Mouse (Mus musculus): ENCODE results near the gene Gm9964. TPM values are rescaled to one million over a fixed set of nuclear protein-coding genes. Genes with fewer than 3 reads are reported as not detected.

The Gm9964 gene
- polyA plus RNA-seq, 1 experiment from 2014 or later: not detected

GRCm38 (mm10) chr11:79290473-79290872 lies 6.2 kb downstream of the Gm9964 start:
- no peaks in the 10 kb centered on the region for H3K36me3 ChIP-seq (ENCODE audit: control insufficient read depth, insufficient read depth, low read length)
- peak overlapping the region; percentile 56; the same call in 1 of the 2 replicates for H3K27ac ChIP-seq (ENCODE audit: low read depth, low read length)

GRCm38 (mm10) chr11:79288913-79289640 lies 7.6 kb downstream of the Gm9964 start:
- peaks cover 49% of the 10 kb centered on the region for H3K4me1 ChIP-seq (ENCODE audit: control insufficient read depth, insufficient read depth, low read length)
- H3K4me2 ChIP-seq (replicated peaks; ENCODE audit: low read depth, low read length): no peak overlapping the region
- H3K36me3 ChIP-seq (ENCODE audit: control insufficient read depth, insufficient read depth, low read length): no peaks in the 10 kb centered on the region
- 73% methylated on average over 5 of the region's 5 CpGs for WGBS
- ATAC-seq (ENCODE audit: low FRiP score, low TSS enrichment): no peak
- no peaks in the 10 kb centered on the region for H3K9me3 ChIP-seq (ENCODE audit: control insufficient read depth, low read length)
- no peak overlapping the region for H3K9ac ChIP-seq (ENCODE audit: low read depth, low read length)
- peak overlapping the region; percentile 70 for H3K27ac ChIP-seq (ENCODE audit: low read depth, low read length)
- no peaks in the 10 kb centered on the region for H3K27me3 ChIP-seq (ENCODE audit: control insufficient read depth, insufficient read depth, low read length)
- no peak overlapping the region for H3K4me3 ChIP-seq (ENCODE audit: low read length)

More at GRCm38 (mm10) chr11:79290473-79290872, 6.2 kb downstream of the Gm9964 start:
- no peaks in the 10 kb centered on the region for H3K9me3 ChIP-seq (ENCODE audit: control insufficient read depth, low read length)
- 50% methylated on average over 2 of the region's 2 CpGs for WGBS
- H3K4me1 ChIP-seq (ENCODE audit: control insufficient read depth, insufficient read depth, low read length): peaks cover 49% of the 10 kb centered on the region
- no peak overlapping the region for H3K4me2 ChIP-seq (replicated peaks; ENCODE audit: low read depth, low read length)
- H3K9ac ChIP-seq (ENCODE audit: low read depth, low read length): no peak overlapping the region
- H3K4me3 ChIP-seq (ENCODE audit: low read length): no peak overlapping the region
- ATAC-seq (ENCODE audit: low FRiP score, low TSS enrichment): no peak
- H3K27me3 ChIP-seq (ENCODE audit: control insufficient read depth, insufficient read depth, low read length): no peaks in the 10 kb centered on the region

- Histone ChIP-seq H3K27ac (ENCODE audit: low read depth, low read length) (peak overlapping the region; percentile 70), H3K4me1 (ENCODE audit: control insufficient read depth, insufficient read depth, low read length) (peaks cover 45% of the 10 kb centered on the region), H3K4me2 (replicated peaks; ENCODE audit: low read depth, low read length) (no peak overlapping the region), H3K36me3 (ENCODE audit: control insufficient read depth, insufficient read depth, low read length) (no peaks in the 10 kb centered on the region), H3K9me3 (ENCODE audit: control insufficient read depth, low read length) (no peaks in the 10 kb centered on the region), H3K9ac (ENCODE audit: low read depth, low read length) (no peak overlapping the region), H3K27me3 (ENCODE audit: control insufficient read depth, insufficient read depth, low read length) (no peaks in the 10 kb centered on the region), H3K4me3 (ENCODE audit: low read length) (no peak overlapping the region)
- ATAC-seq (ENCODE audit: low FRiP score, low TSS enrichment): peak; percentile 84
- 12% methylated on average over 7 of the region's 7 CpGs for WGBS
These were observed 8.3 kb downstream of the Gm9964 start for GRCm38 (mm10) chr11:79288278-79288843.

- no peaks in the 10 kb centered on the region for H3K27me3 ChIP-seq (ENCODE audit: control insufficient read depth, insufficient read depth, low read length)
- H3K9me3 ChIP-seq (ENCODE audit: control insufficient read depth, low read length): no peaks in the 10 kb centered on the region
- peak overlapping the region; percentile 69; the same call in 1 of the 2 replicates for H3K27ac ChIP-seq (ENCODE audit: low read depth, low read length)
- 46% methylated on average over 6 of the region's 6 CpGs for WGBS
- no peak overlapping the region for H3K9ac ChIP-seq (ENCODE audit: low read depth, low read length)
- no peaks in the 10 kb centered on the region for H3K36me3 ChIP-seq (ENCODE audit: control insufficient read depth, insufficient read depth, low read length)
- no peak overlapping the region for H3K4me2 ChIP-seq (replicated peaks; ENCODE audit: low read depth, low read length)
- ATAC-seq (ENCODE audit: low FRiP score, low TSS enrichment): no peak
- H3K4me3 ChIP-seq (ENCODE audit: low read length): no peak overlapping the region
- H3K4me1 ChIP-seq (ENCODE audit: control insufficient read depth, insufficient read depth, low read length): peaks cover 45% of the 10 kb centered on the region
These were observed 9.3 kb downstream of the Gm9964 start for GRCm38 (mm10) chr11:79287447-79287846.

- no peak overlapping the region for H3K27ac ChIP-seq (ENCODE audit: low read depth, low read length)
- H3K27me3 ChIP-seq (ENCODE audit: control insufficient read depth, insufficient read depth, low read length): no peaks in the 10 kb centered on the region
- no peak overlapping the region for H3K4me3 ChIP-seq (ENCODE audit: low read length)
- WGBS: 79% methylated on average over 9 of the region's 9 CpGs
- no peak overlapping the region for H3K4me2 ChIP-seq (replicated peaks; ENCODE audit: low read depth, low read length)
- ATAC-seq (ENCODE audit: low FRiP score, low TSS enrichment): no peak
- H3K9me3 ChIP-seq (ENCODE audit: control insufficient read depth, low read length): no peaks in the 10 kb centered on the region
- H3K4me1 ChIP-seq (ENCODE audit: control insufficient read depth, insufficient read depth, low read length): peaks cover 41% of the 10 kb centered on the region
- H3K9ac ChIP-seq (ENCODE audit: low read depth, low read length): no peak overlapping the region; the same call in 1 of the 2 replicates
- H3K36me3 ChIP-seq (ENCODE audit: control insufficient read depth, insufficient read depth, low read length): no peaks in the 10 kb centered on the region
These were observed 10.4 kb downstream of the Gm9964 start for GRCm38 (mm10) chr11:79286305-79286799.

GRCm38 (mm10) chr11:79283350-79284030 lies 13.2 kb downstream of the Gm9964 start:
- Histone ChIP-seq H3K9ac (ENCODE audit: low read depth, low read length) (no peak overlapping the region), H3K4me3 (ENCODE audit: low read length) (no peak overlapping the region), H3K27ac (ENCODE audit: low read depth, low read length) (no peak overlapping the region), H3K27me3 (ENCODE audit: control insufficient read depth, insufficient read depth, low read length) (no peaks in the 10 kb centered on the region), H3K4me1 (ENCODE audit: control insufficient read depth, insufficient read depth, low read length) (peaks cover 32% of the 10 kb centered on the region), H3K36me3 (ENCODE audit: control insufficient read depth, insufficient read depth, low read length) (no peaks in the 10 kb centered on the region), H3K9me3 (ENCODE audit: control insufficient read depth, low read length) (no peaks in the 10 kb centered on the region), H3K4me2 (replicated peaks; ENCODE audit: low read depth, low read length) (no peak overlapping the region)
- no peak for ATAC-seq (ENCODE audit: low FRiP score, low TSS enrichment)
- WGBS: 93% methylated on average over 4 of the region's 4 CpGs

- no peak overlapping the region for H3K27ac ChIP-seq (ENCODE audit: low read depth, low read length)
- WGBS: 51% methylated on average over 5 of the region's 5 CpGs
- ATAC-seq (ENCODE audit: low FRiP score, low TSS enrichment): no peak
These were observed 15.3 kb downstream of the Gm9964 start for GRCm38 (mm10) chr11:79281396-79281795.

GRCm38 (mm10) chr11:79279732-79280405 lies 16.8 kb downstream of the Gm9964 start:
- Histone ChIP-seq H3K9me3 (ENCODE audit: control insufficient read depth, low read length) (no peaks in the 10 kb centered on the region), H3K4me2 (replicated peaks; ENCODE audit: low read depth, low read length) (no peak overlapping the region), H3K36me3 (ENCODE audit: control insufficient read depth, insufficient read depth, low read length) (no peaks in the 10 kb centered on the region), H3K27ac (ENCODE audit: low read depth, low read length) (peak overlapping the region; percentile 61), H3K4me3 (ENCODE audit: low read length) (no peak overlapping the region), H3K27me3 (ENCODE audit: control insufficient read depth, insufficient read depth, low read length) (no peaks in the 10 kb centered on the region), H3K4me1 (ENCODE audit: control insufficient read depth, insufficient read depth, low read length) (peaks cover 13% of the 10 kb centered on the region; the same call in 1 of the 2 replicates), H3K9ac (ENCODE audit: low read depth, low read length) (no peak overlapping the region)
- ATAC-seq (ENCODE audit: low FRiP score, low TSS enrichment): peak; percentile 57; the same call in 1 of the 2 replicates
- WGBS: 22% methylated on average over 2 of the region's 2 CpGs

More at GRCm38 (mm10) chr11:79281396-79281795, 15.3 kb downstream of the Gm9964 start:
- Histone ChIP-seq H3K9me3 (ENCODE audit: control insufficient read depth, low read length) (no peaks in the 10 kb centered on the region), H3K9ac (ENCODE audit: low read depth, low read length) (no peak overlapping the region), H3K4me1 (ENCODE audit: control insufficient read depth, insufficient read depth, low read length) (peaks cover 14% of the 10 kb centered on the region; the same call in 1 of the 2 replicates), H3K27me3 (ENCODE audit: control insufficient read depth, insufficient read depth, low read length) (no peaks in the 10 kb centered on the region), H3K4me2 (replicated peaks; ENCODE audit: low read depth, low read length) (no peak overlapping the region), H3K4me3 (ENCODE audit: low read length) (no peak overlapping the region), H3K36me3 (ENCODE audit: control insufficient read depth, insufficient read depth, low read length) (no peaks in the 10 kb centered on the region)

Measured in kidney, embryonic 14.5 days (tissue).